Mouse (Mus musculus) CH12.LX (cell line): Measurements from ENCODE around the gene Cdh22. TPM values are rescaled to one million over a fixed set of nuclear protein-coding genes. Genes with fewer than 3 reads are reported as not detected.

Experiments used
- DNase-seq: peaks from one replicate; pipeline ENCODE4 v3.0.0-alpha.2; 2013; ENCODE audit errors: extremely low read depth
- H3K27ac ChIP-seq: 2 replicates; pipeline ENCODE4 v1.5.1; 2012; ENCODE audit warnings: low read depth, mild to moderate bottlenecking, control low read depth, moderate library complexity; ENCODE audit not compliant: insufficient read depth
- H3K27me3 ChIP-seq: replicated peaks from 2 replicates; pipeline ENCODE3; 2012; ENCODE audit warnings: inconsistent platforms
- H3K36me3 ChIP-seq, 2 experiments: replicated peaks in 1 of 2; 2 replicates each; pipeline versions ENCODE3 to v1.6.1; 2012; ENCODE audit warnings: inconsistent platforms in 1 of 2, low read length in 1 of 2, mild to moderate bottlenecking in 1 of 2, mixed read lengths in 1 of 2, moderate library complexity in 1 of 2; ENCODE audit not compliant: control insufficient read depth in 1 of 2, insufficient read depth in 1 of 2
- H3K4me1 ChIP-seq, 2 experiments: 2 replicates each; pipeline ENCODE4 v1.6.1; 2012; ENCODE audit warnings: inconsistent platforms in 1 of 2, moderate library complexity in 1 of 2; ENCODE audit not compliant: insufficient read depth in 2 of 2, control insufficient read depth in 1 of 2
- H3K4me2 ChIP-seq: 2 replicates; pipeline ENCODE4 v1.6.1; 2012; ENCODE audit warnings: low read depth, mild to moderate bottlenecking, control low read depth; ENCODE audit not compliant: poor library complexity, insufficient read depth, severe bottlenecking
- H3K4me3 ChIP-seq, 3 experiments: fragments of 150-350 bp in 1 of 3; sonication (generic) in 1 of 3; replicated peaks in 1 of 3; 2 replicates each; pipeline versions ENCODE3 to v1.5.1; 2011 to 2012; ENCODE audit warnings: low read depth in 2 of 3, low read length in 2 of 3, mild to moderate bottlenecking in 2 of 3, moderate library complexity in 2 of 3, control low read depth in 1 of 3, improper control_type of control experiment in 1 of 3, inconsistent platforms in 1 of 3, mixed read lengths in 1 of 3; ENCODE audit not compliant: poor library complexity in 1 of 3
- H3K79me2 ChIP-seq: replicated peaks from 2 replicates; pipeline ENCODE4 v1.6.1; 2012; ENCODE audit warnings: mild to moderate bottlenecking, moderate library complexity; ENCODE audit not compliant: control insufficient read depth, poor library complexity, insufficient read depth, severe bottlenecking; ENCODE audit errors: extremely low read depth
- H3K9ac ChIP-seq: 2 replicates; pipeline ENCODE4 v1.6.1; 2012; ENCODE audit warnings: low read depth, mild to moderate bottlenecking, control low read depth, moderate library complexity; ENCODE audit not compliant: insufficient read depth
- H3K9me3 ChIP-seq: replicated peaks from 2 replicates; pipeline ENCODE3; 2012; ENCODE audit warnings: low read length, inconsistent platforms, mixed read lengths
- GABPA ChIP-seq: IDR thresholded peaks from 2 replicates; pipeline ENCODE4 v1.6.1; 2012; ENCODE audit warnings: low read depth, low read length, improper control_type of control experiment, inconsistent platforms; ENCODE audit not compliant: insufficient replicate concordance
- IRF4 ChIP-seq: IDR thresholded peaks from 2 replicates; pipeline ENCODE4 v1.6.1; 2014; ENCODE audit warnings: low read depth, mild to moderate bottlenecking, inconsistent platforms, low read length, improper control_type of control experiment
- KAT2A ChIP-seq: IDR thresholded peaks from 2 replicates; pipeline ENCODE4 v1.6.1; 2012; ENCODE audit warnings: low read length, improper control_type of control experiment, inconsistent platforms; ENCODE audit not compliant: insufficient replicate concordance
- MAFK ChIP-seq: IDR thresholded peaks from 2 replicates; pipeline ENCODE4 v1.6.1; 2011; ENCODE audit warnings: low read length, improper control_type of control experiment; ENCODE audit not compliant: insufficient replicate concordance
- MAZ ChIP-seq: IDR thresholded peaks from 2 replicates; pipeline ENCODE4 v1.6.1; 2012; ENCODE audit warnings: low read depth, mild to moderate bottlenecking, inconsistent platforms, low read length, improper control_type of control experiment, moderate library complexity
- MEF2A ChIP-seq: IDR thresholded peaks from 2 replicates; pipeline ENCODE4 v1.6.1; 2014; ENCODE audit warnings: low read depth, mild to moderate bottlenecking, inconsistent platforms, low read length, improper control_type of control experiment, borderline replicate concordance
- MYC ChIP-seq: IDR thresholded peaks from 2 replicates; pipeline ENCODE4 v1.6.1; 2011; ENCODE audit warnings: low read depth, mild to moderate bottlenecking, improper control_type of control experiment, low read length
- NELFE ChIP-seq: IDR thresholded peaks from 2 replicates; pipeline ENCODE4 v1.6.1; 2011; ENCODE audit warnings: low read depth, low read length, improper control_type of control experiment
- NRF1 ChIP-seq: IDR thresholded peaks from 2 replicates; pipeline ENCODE4 v1.6.1; 2014; ENCODE audit warnings: low read depth, mild to moderate bottlenecking, inconsistent platforms, low read length, improper control_type of control experiment, moderate library complexity
- RCOR1 ChIP-seq: conservative IDR thresholded peaks from 2 replicates; pipeline ENCODE4 v1.6.1; 2012; ENCODE audit warnings: low read depth, mild to moderate bottlenecking, inconsistent platforms, low read length, improper control_type of control experiment
- USF1 ChIP-seq: IDR thresholded peaks from 2 replicates; pipeline ENCODE4 v1.6.1; 2014; ENCODE audit warnings: low read depth, mild to moderate bottlenecking, inconsistent platforms, low read length, improper control_type of control experiment
- ZMIZ1 ChIP-seq: IDR thresholded peaks from 2 replicates; pipeline ENCODE4 v1.6.1; 2012; ENCODE audit warnings: low read depth, mild to moderate bottlenecking, inconsistent platforms, low read length, improper control_type of control experiment
- ZNF384 ChIP-seq: IDR thresholded peaks from 2 replicates; pipeline ENCODE4 v1.6.1; 2012; ENCODE audit warnings: low read depth, low read length, improper control_type of control experiment, inconsistent platforms
- dilution Hi-C: fragments of 300-500 bp; cut with MboI; formaldehyde crosslinking; loops from 2 replicates; pipeline ENCODE4 v1.14.3; 2020; ENCODE audit warnings: low sequenced_read_pairs; ENCODE audit not compliant: extremely low pct_unique_long_range_greater_than_20kb, extremely low pct_ligation_motif_present
- in situ Hi-C: fragments of 300-500 bp; cut with MboI; formaldehyde crosslinking; loops from 3 replicates; pipeline ENCODE4 v1.14.3; 2019; ENCODE audit warnings: low sequenced_read_pairs, low pct_ligation_motif_present, low pct_unique_long_range_greater_than_20kb, mixed read lengths
- polyA plus RNA-seq: library from polyadenylated mRNA; unstranded; fragments of >175 nt; gene quantifications from 2 replicates; pipeline ENCODE4 v1.2.1, GENCODE M21; 2012; ENCODE audit warnings: low read depth; ENCODE audit not compliant: insufficient read length
- total RNA-seq, 2 experiments: library from RNA; depleted of rRNA; stranded (reverse); fragments of 300-350 nt in 1 of 2; fragments of >200 nt in 1 of 2; gene quantifications; 2 replicates each; pipeline ENCODE4 v1.2.3; 2012 to 2014

Cdh22 gene
- total and polyA plus RNA-seq, 3 experiments = 0.08 TPM; not detected in 2

DNA sequence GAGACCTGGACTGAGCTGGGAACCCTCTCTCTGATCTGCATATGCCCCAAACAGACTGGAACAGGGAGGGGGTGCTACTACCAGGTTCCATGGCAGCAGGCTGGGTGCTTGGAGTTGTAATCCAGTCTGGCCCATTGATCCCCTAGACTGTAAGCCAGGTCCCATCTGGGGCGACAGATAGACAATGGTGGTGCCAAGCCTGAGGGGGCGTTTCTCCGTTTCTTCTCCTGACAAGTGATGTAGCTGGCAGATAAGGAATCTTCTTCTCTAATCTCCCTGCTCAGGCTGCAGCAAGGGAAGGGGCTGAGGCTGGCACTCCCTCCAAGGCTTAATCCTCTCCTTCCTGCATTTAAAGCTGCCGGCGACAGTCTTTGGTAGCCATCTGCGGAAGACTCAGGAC lies 37.1 kb downstream of the Cdh22 start:
- dilution Hi-C loops (no loop called here), in situ Hi-C loops (no loop called here)
- Histone ChIP-seq H3K9ac (no peak overlapping the region), H3K79me2 (no peaks in the 10 kb centered on the region), H3K4me2 (no peak overlapping the region), H3K27me3 (peaks cover 95% of the 10 kb centered on the region), H3K9me3 (peaks cover 10% of the 10 kb centered on the region), H3K4me1 (no peaks in the 10 kb centered on the region), H3K36me3 (no peaks in the 10 kb centered on the region), H3K4me3 (no peak overlapping the region), H3K27ac (no peak overlapping the region)
- no peak for TF ChIP-seq MAZ
- TF ChIP-seq NRF1 = no peak
- no peak for TF ChIP-seq MYC
- no peak for TF ChIP-seq USF1
- TF ChIP-seq ZMIZ1 = no peak
- TF ChIP-seq GABPA = no peak
- no peak for TF ChIP-seq KAT2A
- no peak for DNase-seq

GRCm38 (mm10) chr2:165195411-165196182 lies 39.1 kb downstream of the Cdh22 start:
- H3K4me1 ChIP-seq = no peaks in the 10 kb centered on the region
- H3K27me3 ChIP-seq = peaks cover 93% of the 10 kb centered on the region
- no peak for DNase-seq
- TF ChIP-seq MEF2A = no peak
- no peak for TF ChIP-seq NELFE
- no peak for TF ChIP-seq IRF4
- no peak for TF ChIP-seq MAFK
- no peak for TF ChIP-seq KAT2A
- no peak for TF ChIP-seq MAZ
- TF ChIP-seq RCOR1 = no peak
- TF ChIP-seq ZNF384 = no peak
- TF ChIP-seq, all 38 proteins: peak for 0
- Histone ChIP-seq H3K27ac (no peak overlapping the region), H3K9ac (no peak overlapping the region), H3K79me2 (no peaks in the 10 kb centered on the region), H3K9me3 (peaks cover 10% of the 10 kb centered on the region), H3K4me3 (no peak overlapping the region), H3K36me3 (no peaks in the 10 kb centered on the region), H3K4me2 (no peak overlapping the region)
- in situ Hi-C loops (no loop called here), dilution Hi-C loops (no loop called here)
